Mouse (Mus musculus): Measurements from ENCODE around the gene Fat4. TPM values are rescaled to one million over a fixed set of nuclear protein-coding genes. Genes with fewer than 3 reads are reported as not detected.

Gene Fat4
- total RNA-seq, 1 experiment from 2014 or later, result not detected

DNA sequence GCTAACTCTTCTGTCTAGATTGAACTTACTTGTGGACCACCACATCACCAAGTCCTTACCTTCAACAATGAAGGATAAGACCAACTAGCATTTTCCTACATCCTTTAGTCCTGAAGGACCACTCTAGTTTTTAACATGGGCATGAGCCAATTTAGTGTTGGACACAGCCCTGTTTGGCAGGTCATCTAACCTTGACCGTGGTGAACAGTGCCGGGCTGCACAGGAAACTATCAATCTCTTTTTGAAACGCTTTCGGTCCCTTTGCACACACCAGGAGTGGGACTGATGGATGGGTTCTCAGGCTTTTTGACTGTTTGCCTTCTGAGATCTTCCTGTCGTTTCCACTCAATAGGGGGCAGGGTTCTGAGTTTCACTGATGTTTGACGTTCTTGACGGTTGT lies 61.0 kb downstream of the Fat4 start:
- no peak for ATAC-seq (replicated peaks; ENCODE audit: insufficient number of reproducible peaks, low FRiP score, low TSS enrichment, poor library complexity, severe bottlenecking)

DNA sequence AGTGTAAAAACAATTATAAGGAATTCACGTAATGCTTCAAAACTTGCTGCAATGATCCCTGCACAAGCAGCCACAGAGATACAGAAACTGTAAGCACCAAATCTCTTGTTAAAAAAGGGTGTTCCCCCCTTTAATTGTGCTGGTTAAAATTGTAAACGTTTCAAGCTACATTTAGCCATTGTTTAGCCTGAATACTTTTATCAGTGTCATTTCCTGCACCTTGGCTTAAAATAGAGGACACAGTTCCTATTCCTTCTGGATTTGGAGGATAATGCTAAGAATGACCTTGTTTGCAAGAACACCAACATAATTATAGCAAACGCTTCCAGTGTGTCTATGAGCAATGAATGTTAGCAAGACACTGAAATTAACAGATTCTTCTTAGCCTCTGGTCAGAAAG lies 65.9 kb downstream of the Fat4 start:
- ATAC-seq (replicated peaks; ENCODE audit: insufficient number of reproducible peaks, low FRiP score, low TSS enrichment, poor library complexity, severe bottlenecking), result no peak

DNA sequence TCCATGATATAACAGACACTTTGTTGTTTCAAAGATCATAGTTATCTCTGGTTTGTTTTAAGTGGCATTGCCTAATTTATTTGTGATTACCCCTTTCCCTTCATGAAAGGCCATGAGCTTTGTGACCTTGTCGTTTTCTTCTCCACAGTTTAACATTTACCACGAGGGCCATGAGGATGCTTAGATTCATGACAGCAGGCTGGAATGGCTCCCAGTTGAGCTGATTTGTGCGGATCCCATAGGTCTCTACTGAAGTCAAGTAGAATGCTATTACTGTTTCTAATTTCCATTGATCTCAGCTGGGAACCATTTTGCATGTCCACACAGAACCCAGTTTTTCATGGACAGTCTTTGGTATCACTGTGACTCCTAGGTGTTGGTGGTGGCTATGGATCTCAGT lies 67.5 kb downstream of the Fat4 start:
- ATAC-seq (replicated peaks; ENCODE audit: insufficient number of reproducible peaks, low FRiP score, low TSS enrichment, poor library complexity, severe bottlenecking), result no peak

DNA sequence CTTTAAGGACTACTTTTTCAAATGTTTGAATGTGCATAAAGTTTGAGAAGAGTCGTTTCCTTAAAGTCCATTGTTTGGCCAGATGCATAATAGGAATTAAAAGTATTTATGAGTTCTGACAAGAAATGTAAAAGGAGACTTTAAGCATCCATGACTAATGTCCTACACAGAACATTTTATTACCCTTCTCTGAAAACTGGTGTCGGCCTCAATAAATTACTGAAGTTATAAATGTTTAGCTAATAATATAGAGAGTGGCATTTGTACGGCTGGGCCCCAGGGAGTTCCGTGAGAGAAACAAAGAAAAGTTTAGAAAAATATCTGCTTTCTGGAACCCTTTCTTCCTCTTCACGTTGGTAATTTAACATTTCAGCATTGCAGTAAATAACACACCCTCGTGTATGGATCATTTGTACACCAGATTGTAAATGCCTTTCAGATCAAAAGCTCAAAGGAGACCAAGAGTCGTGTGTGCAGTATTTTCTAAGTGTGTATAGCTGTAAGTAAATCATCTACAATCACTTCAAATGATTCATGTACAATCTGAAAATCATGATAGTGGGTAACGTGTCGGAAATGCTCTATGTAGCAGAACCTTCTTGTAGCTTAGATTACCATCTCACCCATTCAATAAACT lies 69.4 kb downstream of the Fat4 start:
- ATAC-seq (replicated peaks; ENCODE audit: insufficient number of reproducible peaks, low FRiP score, low TSS enrichment, poor library complexity, severe bottlenecking), result no peak

DNA sequence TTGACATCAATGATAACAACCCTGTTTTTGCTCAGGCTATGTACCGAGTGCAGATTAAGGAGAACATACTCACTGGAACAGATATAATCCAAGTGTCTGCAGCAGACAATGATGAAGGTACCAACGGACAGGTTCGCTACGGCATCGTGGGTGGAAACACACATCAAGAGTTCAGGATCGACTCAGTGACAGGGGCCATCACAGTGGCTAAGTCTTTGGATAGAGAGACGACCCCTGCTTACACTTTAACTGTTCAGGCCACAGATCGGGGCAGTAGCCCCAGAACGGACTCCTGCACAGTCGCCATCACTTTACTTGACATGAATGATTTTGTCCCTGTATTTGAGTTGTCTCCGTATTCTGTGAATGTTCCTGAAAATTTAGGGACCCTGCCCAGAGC lies 70.4 kb downstream of the Fat4 start:
- no peak for ATAC-seq (replicated peaks; ENCODE audit: insufficient number of reproducible peaks, low FRiP score, low TSS enrichment, poor library complexity, severe bottlenecking)

DNA sequence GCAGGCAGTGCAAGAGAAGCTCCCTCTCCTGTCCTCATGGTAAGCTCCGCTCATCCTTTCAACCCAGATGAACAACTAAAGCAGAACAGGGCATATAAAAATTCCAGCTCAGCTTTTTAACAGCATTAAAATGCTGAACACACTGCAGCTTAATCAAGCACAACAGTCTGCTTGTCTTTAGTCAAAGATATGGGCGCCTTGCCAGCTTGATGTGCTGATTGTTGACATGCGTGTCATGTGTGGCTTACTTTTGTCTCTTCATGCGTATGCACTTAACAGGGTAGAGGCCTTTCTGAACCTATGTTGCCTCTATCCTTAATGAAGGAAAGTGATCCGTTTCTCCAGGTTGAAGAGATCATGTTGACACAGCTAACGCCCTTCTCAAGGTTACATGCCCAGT lies 75.6 kb downstream of the Fat4 start:
- no peak for ATAC-seq (replicated peaks; ENCODE audit: insufficient number of reproducible peaks, low FRiP score, low TSS enrichment, poor library complexity, severe bottlenecking)

DNA sequence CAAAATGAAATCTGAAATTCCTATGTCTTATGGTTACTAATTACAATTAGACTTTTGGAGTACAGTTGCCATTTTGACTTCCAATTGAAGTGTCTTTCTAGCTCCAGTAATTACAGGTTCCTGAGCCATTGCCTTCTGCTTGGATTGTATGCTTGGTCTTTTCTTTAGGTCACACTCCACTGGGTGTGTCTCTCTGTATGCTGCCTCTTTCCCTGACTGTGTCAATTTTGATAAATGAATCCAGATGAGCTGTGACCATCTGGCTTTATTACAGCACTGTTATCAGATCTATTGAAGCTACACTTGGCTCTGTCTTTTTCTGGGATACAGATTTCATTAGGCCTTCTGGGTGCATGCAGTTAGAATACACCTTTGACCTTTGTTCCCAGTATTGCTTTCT lies 80.7 kb downstream of the Fat4 start:
- ATAC-seq (replicated peaks; ENCODE audit: insufficient number of reproducible peaks, low FRiP score, low TSS enrichment, poor library complexity, severe bottlenecking), result no peak

DNA sequence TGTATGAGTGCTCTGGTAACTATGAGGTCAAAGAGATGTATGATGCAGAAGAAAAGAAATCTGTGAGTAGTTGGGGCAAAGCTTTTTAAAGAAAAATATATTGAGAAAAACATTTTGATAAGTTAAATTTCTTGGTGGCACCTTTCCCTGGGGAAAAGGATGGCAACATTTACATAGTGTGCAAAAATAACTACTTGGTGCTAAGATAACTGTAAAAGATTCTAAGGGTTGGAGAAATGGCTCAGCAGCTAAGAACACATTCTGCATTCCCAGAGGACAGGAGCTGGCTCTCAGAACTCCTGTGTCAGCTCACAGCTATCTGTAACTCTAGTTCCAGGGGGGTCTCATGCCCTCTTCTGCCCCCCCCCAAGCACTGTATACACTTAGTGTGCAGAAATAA lies 99.6 kb downstream of the Fat4 start:
- no peak for ATAC-seq (replicated peaks; ENCODE audit: insufficient number of reproducible peaks, low FRiP score, low TSS enrichment, poor library complexity, severe bottlenecking)

DNA sequence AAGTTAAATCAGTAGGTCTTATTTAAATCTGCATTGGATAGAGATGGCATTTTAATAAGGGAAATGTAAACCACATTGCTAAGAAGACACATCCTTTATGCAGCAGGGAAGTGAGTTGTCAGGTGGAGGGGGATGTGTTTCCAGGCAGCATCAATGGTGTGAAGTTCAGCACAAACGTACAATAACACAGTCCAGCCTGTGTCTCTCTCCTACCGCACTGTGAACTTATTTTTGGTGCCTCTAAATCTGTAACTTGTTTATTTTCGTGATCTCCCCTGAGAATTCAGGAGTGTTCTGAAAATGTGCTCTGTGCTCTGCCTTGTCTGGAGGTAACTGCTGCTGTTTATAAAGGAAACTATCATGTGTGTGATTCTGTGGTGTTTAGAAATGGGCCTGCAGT lies 102.4 kb downstream of the Fat4 start:
- ATAC-seq (replicated peaks; ENCODE audit: insufficient number of reproducible peaks, low FRiP score, low TSS enrichment, poor library complexity, severe bottlenecking), result no peak

DNA sequence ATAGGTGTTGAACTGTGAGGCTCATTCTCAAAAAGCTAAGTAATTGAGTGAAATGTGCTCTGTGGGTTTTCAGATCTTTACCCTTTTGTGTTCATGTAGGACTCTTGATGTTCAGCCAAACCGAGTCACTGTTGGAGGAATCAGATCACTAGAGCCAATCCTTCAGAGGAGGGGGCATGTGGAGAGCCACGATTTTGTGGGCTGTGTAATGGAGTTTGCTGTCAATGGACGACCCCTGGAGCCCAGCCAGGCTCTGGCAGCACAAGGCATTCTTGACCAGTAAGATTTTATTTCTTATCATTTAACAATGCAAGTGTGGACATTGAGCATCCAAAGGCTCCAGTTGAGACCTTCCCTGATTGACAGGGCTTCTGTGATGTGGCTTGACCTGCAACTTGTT lies 113.3 kb downstream of the Fat4 start:
- ATAC-seq (replicated peaks; ENCODE audit: insufficient number of reproducible peaks, low FRiP score, low TSS enrichment, poor library complexity, severe bottlenecking), result no peak

DNA sequence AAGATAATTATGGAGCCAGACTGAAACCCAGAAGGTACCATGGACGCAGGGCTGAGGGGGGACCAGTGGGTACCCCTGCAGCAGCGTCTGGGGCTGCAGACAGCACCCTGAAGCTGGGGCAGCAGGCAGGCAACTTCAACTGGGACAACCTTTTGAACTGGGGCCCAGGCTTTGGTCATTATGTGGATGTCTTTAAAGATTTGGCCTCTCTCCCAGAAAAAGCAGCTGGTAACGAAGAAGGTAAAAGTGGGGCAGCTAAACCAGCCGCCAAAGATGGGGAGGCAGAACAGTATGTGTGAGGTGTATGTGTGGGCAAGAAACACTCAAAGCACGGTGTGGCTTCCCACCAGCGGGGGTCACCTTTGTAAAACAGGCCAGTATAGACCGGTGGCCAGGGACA lies 123.8 kb downstream of the Fat4 start:
- ATAC-seq (replicated peaks; ENCODE audit: insufficient number of reproducible peaks, low FRiP score, low TSS enrichment, poor library complexity, severe bottlenecking), result no peak

DNA sequence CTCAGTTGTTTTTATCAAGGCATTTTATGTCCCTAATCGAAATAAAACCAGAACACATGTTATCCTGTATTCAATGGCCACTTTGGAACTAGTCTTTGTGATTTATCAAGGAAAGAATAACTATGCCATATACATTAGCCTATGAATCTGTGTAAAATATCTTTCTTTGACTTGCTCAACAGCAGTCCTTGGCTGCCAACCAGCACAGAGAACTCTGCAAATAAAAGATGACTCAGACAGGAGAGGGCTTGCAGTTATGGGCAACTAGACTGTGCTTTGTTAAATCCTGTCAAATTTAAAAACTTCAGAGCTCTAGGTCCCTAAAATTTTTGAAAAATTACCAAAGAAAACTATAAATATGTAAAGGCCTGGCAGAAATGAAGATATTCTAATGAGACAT lies 130.9 kb downstream of the Fat4 start:
- no peak for ATAC-seq (replicated peaks; ENCODE audit: insufficient number of reproducible peaks, low FRiP score, low TSS enrichment, poor library complexity, severe bottlenecking)

DNA sequence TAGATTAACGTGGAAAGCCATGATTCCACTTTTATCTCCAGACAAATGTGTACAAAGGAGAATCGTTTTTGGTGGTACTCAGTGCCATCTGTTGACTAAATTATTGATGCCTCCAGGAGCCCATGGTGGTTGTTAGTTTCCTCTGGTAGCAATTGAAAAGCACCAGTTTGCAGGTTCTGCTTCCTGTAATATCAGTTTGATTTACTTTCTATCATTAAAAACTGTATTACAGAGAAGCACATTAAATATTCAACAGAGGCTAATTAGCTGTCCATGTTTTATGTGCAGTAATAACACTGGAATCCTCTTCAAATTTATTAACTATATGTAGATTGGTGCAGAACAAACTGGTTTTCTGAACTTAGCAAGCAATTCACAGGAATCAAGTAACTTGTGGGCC lies 149.4 kb downstream of the Fat4 start:
- ATAC-seq (replicated peaks; ENCODE audit: insufficient number of reproducible peaks, low FRiP score, low TSS enrichment, poor library complexity, severe bottlenecking), result no peak

DNA sequence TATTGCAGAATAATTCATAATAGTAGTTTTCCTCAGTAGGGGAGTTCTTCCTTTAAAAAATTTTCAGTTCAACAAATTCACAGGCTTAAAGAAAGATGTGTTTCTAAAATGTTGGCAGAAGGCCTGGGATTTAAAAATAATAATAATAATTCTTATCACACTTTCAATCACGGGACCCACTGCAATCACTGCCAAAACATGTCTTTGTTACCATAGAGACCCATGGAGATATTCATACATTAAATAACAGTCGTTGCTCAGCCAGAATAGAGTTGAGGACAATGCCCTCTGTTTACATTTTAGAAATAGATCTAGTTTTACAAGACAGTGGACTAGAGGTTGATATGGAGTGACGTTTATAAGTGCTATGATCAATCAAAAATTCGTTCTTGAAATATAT lies 159.7 kb downstream of the Fat4 start:
- no peak for ATAC-seq (replicated peaks; ENCODE audit: insufficient number of reproducible peaks, low FRiP score, low TSS enrichment, poor library complexity, severe bottlenecking)

DNA sequence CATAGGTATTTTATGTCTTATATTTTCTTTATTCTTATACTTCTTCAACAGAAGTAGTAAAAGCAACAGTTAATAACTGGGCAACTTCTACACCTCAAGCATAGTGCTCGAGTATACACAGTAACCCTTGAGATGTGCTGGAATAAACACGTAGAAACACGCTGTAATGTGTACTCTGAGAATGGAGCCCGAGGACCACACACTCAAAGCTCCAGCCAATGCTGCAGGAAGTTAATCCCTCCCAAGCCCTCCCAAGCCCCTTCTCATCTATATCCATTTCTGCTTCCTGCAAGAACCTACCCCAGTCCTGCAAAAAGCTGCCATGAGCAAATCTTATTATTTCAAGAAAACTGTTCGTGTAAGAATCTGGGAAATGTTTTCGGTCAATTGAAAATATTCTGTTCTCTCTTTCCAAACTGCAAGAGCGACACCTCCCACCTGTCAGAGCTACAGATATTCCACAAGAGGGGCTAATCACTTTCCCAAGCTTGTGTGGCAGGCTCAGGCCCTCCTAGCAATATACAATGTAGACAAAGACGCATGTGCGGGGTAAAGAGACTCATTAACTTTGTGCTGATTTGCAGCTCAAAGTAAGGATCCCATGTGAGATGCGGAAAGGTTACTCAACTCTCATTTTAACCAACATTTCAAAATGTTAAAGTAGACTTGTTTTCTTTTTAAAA lies 161.0 kb downstream of the Fat4 start:
- no peak for ATAC-seq (replicated peaks; ENCODE audit: insufficient number of reproducible peaks, low FRiP score, low TSS enrichment, poor library complexity, severe bottlenecking)

DNA sequence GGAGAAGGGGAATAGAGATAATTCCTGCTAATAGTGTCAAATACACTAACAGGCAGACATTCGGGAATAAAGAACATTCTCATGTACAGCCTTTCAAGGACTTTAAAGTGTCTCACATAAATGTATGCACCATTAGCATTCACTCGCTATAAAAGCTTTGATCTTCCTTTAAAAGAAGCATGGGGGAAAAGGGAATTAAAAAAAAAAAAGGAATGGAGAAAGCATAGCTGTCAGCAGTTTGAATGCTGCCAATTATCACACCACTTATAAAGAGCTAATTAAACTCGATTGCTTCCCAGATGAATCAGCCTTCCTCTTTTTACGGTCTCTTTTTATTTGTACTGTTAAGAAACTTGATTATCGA lies 161.5 kb downstream of the Fat4 start:
- no peak for ATAC-seq (replicated peaks; ENCODE audit: insufficient number of reproducible peaks, low FRiP score, low TSS enrichment, poor library complexity, severe bottlenecking)

DNA sequence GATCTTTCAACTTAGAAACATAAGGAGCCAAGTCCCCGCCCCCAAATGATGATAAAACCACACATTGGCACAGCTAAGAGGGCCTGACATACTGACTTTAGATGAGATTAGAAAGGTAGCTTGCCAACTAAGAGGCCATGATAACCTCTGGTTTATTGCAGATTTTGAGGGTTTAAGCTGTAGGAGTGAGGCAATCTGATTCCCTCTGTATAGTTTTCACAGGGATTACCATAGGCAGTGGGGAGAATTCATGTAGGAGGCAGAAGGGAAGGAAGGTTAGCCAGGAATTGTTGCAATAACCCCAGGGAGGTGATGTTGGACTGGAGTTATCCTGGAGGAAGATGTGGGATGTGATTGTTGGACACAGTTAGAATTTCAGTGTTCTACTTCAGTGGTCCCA lies 163.4 kb downstream of the Fat4 start:
- ATAC-seq (replicated peaks; ENCODE audit: insufficient number of reproducible peaks, low FRiP score, low TSS enrichment, poor library complexity, severe bottlenecking), result no peak

DNA sequence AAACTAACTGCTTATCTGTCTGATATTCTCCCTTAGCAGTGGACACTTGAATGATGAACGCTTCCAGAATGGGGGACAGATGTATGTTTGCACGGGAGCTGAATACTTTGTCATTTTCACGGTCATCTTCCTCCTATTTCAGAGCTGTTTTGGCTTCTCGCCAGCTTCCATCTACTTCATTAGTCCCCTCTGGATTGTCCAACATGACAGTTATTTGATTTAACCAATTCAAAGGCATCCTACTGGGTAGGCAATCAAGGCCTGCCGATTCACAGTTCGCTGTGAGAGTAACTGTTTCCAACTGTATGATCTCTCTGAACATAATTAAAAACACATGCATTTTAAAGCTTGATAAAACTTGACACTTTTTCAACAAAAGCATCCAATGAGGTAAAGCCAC lies 166.3 kb downstream of the Fat4 start:
- ATAC-seq (replicated peaks; ENCODE audit: insufficient number of reproducible peaks, low FRiP score, low TSS enrichment, poor library complexity, severe bottlenecking), result no peak
